Mouse (Mus musculus): ENCODE data around the gene Cd163l1. TPM values are rescaled to one million over a fixed set of nuclear protein-coding genes. Genes with fewer than 3 reads are reported as not detected.

Cd163l1 gene
- total and polyA plus RNA-seq, 3 experiments = not detected

DNA sequence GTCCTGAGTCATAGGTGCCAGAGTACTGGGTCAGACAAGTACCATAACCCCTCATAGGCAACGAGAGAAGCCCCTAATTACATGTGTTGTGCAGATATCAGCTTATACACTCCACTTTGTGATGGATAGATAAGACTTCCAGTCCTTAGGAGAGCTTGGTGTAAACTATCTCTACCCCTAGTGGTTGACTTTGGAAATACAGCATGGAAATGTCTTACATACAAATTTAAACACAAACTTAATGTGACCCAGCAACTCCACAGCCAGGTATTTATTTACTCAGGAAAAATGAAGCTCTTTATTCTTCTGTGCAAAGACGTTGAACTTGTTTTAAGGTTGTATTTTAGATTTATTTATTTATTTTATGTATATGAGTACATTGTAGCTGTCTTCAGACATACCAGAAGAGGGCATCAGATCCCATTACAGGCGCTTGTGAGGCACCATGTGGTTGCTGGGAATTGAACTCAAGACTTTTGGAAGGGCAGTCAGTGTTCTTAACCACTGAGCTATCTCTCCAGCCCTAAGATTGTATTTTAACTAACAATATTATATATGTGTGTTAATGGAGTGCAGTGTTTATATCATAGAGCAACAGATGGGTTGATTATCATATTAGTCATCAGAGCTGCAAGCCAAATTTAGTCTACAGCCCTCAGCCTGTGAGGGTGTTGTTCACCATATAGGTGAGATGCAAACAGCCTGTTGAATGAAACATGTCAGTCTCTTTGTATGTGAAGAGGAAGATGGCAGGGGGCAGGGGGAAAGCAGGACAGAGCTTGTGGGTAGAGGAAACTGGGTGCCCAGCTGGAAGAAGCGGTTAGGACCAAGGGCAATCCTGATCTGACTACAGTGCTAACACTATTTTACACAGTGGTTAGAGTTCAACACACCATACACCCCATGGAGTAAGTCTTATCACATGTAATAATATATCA is 29.4 kb upstream of the Cd163l1 start:
- H3K4me3 ChIP-seq (ENCODE audit: control insufficient read depth in 1 of 2, insufficient read depth in 1 of 2, low read depth in 2 of 2, low read length in 2 of 2) = no peak overlapping the region
- no peaks in the 10 kb centered on the region for H3K36me3 ChIP-seq (ENCODE audit: control insufficient read depth in 1 of 2, insufficient read depth in 2 of 2, low read length in 2 of 2)
- TF ChIP-seq POLR2AphosphoS2 (IDR thresholded peaks at IDR 0.05; ENCODE audit: low read length) (no peak), MYC (IDR thresholded peaks at IDR 0.05; ENCODE audit: low read depth, low read length) (peak; percentile 66; the same call in 1 of the 2 replicates), HCFC1 (IDR thresholded peaks at IDR 0.05; ENCODE audit: low read depth, low read length) (no peak), ZNF384 (IDR thresholded peaks at IDR 0.05; ENCODE audit: low read depth, low read length) (no peak), NELFE (IDR thresholded peaks at IDR 0.05; ENCODE audit: low read depth, low read length) (no peak), EP300 (IDR thresholded peaks at IDR 0.05; ENCODE audit: low read depth in 1 of 2, low read length in 2 of 2) (peak in 1 of 2 experiments; percentile 19; a peak in 1 of 4 replicates), GATA1 (IDR thresholded peaks at IDR 0.05; ENCODE audit: low read depth, low read length) (peak; percentile 75), TCF12 (IDR thresholded peaks at IDR 0.05; ENCODE audit: low read depth, low read length) (peak; percentile 13; the same call in 1 of the 2 replicates), RAD21 (IDR thresholded peaks at IDR 0.05; ENCODE audit: low read depth, low read length) (peak; percentile 27), TAL1 (IDR thresholded peaks at IDR 0.05; ENCODE audit: low read length) (no peak), JUND (IDR thresholded peaks at IDR 0.05; ENCODE audit: low read depth, low read length) (no peak), ELF1 (IDR thresholded peaks at IDR 0.05; ENCODE audit: low read depth, low read length) (no peak), CTCF (IDR thresholded peaks at IDR 0.05 in 2 of 3, conservative IDR thresholded peaks at IDR 0.05 in 1 of 3; ENCODE audit: control insufficient read depth in 1 of 3, insufficient read depth in 1 of 3, low read depth in 2 of 3, low read length in 3 of 3, poor library complexity in 1 of 3, severe bottlenecking in 1 of 3) (peak; percentile 13 to 72 (median 70); a peak in 4 of 6 replicates), E2F4 (IDR thresholded peaks at IDR 0.05; ENCODE audit: borderline replicate concordance, low read depth, low read length) (no peak), SMC3 (IDR thresholded peaks at IDR 0.05; ENCODE audit: low read depth, low read length) (peak; percentile 39), SIN3A (IDR thresholded peaks at IDR 0.05; ENCODE audit: low read length) (no peak), CHD2 (IDR thresholded peaks at IDR 0.05; ENCODE audit: low read length) (no peak)
- H3K4me1 ChIP-seq (ENCODE audit: control insufficient read depth in 1 of 2, insufficient read depth in 2 of 2, low read length in 2 of 2) = peaks cover 0 to 6% of the 10 kb centered on the region in 2 experiments; a peak in 2 of 4 replicates
- no peaks in the 10 kb centered on the region for H3K27me3 ChIP-seq (ENCODE audit: control insufficient read depth in 1 of 2, insufficient read depth in 2 of 2, low read length in 2 of 2)
- DNase-seq (ENCODE audit: low read depth, low spot score) = peak; percentile 79
- H3K9ac ChIP-seq (ENCODE audit: control insufficient read depth, low read depth, low read length, poor library complexity, severe bottlenecking) = no peak overlapping the region
- H3K27ac ChIP-seq (ENCODE audit: control insufficient read depth, low read depth, low read length) = no peak overlapping the region
- H3K79me2 ChIP-seq (ENCODE audit: control insufficient read depth, insufficient read depth, low read length, poor library complexity) = no peaks in the 10 kb centered on the region
- H3K9me3 ChIP-seq (replicated peaks; ENCODE audit: insufficient read depth, low read length) = no peaks in the 10 kb centered on the region

- Histone ChIP-seq H3K27ac (ENCODE audit: control insufficient read depth, low read depth, low read length) (no peak overlapping the region), H3K27me3 (ENCODE audit: control insufficient read depth in 1 of 2, insufficient read depth in 2 of 2, low read length in 2 of 2) (no peaks in the 10 kb centered on the region), H3K79me2 (ENCODE audit: control insufficient read depth, insufficient read depth, low read length, poor library complexity) (no peaks in the 10 kb centered on the region), H3K9me3 (replicated peaks; ENCODE audit: insufficient read depth, low read length) (no peaks in the 10 kb centered on the region), H3K4me1 (ENCODE audit: control insufficient read depth in 1 of 2, insufficient read depth in 2 of 2, low read length in 2 of 2) (peaks cover 0 to 6% of the 10 kb centered on the region in 2 experiments; a peak in 2 of 4 replicates), H3K36me3 (ENCODE audit: control insufficient read depth in 1 of 2, insufficient read depth in 2 of 2, low read length in 2 of 2) (no peaks in the 10 kb centered on the region), H3K4me3 (ENCODE audit: control insufficient read depth in 1 of 2, insufficient read depth in 1 of 2, low read depth in 2 of 2, low read length in 2 of 2) (no peak overlapping the region), H3K9ac (ENCODE audit: control insufficient read depth, low read depth, low read length, poor library complexity, severe bottlenecking) (no peak overlapping the region)
- TF ChIP-seq ELF1 (IDR thresholded peaks at IDR 0.05; ENCODE audit: low read depth, low read length) (no peak), RCOR1 (IDR thresholded peaks at IDR 0.05; ENCODE audit: low read depth, low read length) (no peak), MXI1 (IDR thresholded peaks at IDR 0.05; ENCODE audit: low read depth, low read length) (no peak), CHD1 (IDR thresholded peaks at IDR 0.05; ENCODE audit: low read depth, low read length) (no peak), USF1 (IDR thresholded peaks at IDR 0.05; ENCODE audit: low read depth, low read length) (no peak), GABPA (IDR thresholded peaks at IDR 0.05; ENCODE audit: low read depth, low read length) (no peak), E2F4 (IDR thresholded peaks at IDR 0.05; ENCODE audit: borderline replicate concordance, low read depth, low read length) (no peak), JUND (IDR thresholded peaks at IDR 0.05; ENCODE audit: low read depth, low read length) (no peak), MEF2A (IDR thresholded peaks at IDR 0.05; ENCODE audit: extremely low read depth, insufficient replicate concordance, low read depth, low read length, poor library complexity, severe bottlenecking) (no peak), NRF1 (IDR thresholded peaks at IDR 0.05; ENCODE audit: insufficient read depth, low read depth, low read length, poor library complexity, severe bottlenecking) (no peak), POLR2AphosphoS2 (IDR thresholded peaks at IDR 0.05; ENCODE audit: low read length) (no peak), CTCF (IDR thresholded peaks at IDR 0.05 in 2 of 3, conservative IDR thresholded peaks at IDR 0.05 in 1 of 3; ENCODE audit: control insufficient read depth in 1 of 3, insufficient read depth in 1 of 3, low read depth in 2 of 3, low read length in 3 of 3, poor library complexity in 1 of 3, severe bottlenecking in 1 of 3) (no peak), ZMIZ1 (IDR thresholded peaks at IDR 0.05; ENCODE audit: low read depth, low read length) (no peak), USF2 (IDR thresholded peaks at IDR 0.05; ENCODE audit: borderline replicate concordance in 1 of 2, insufficient read depth in 1 of 2, low read depth in 1 of 2, low read length in 2 of 2) (no peak)
- DNase-seq (ENCODE audit: low read depth, low spot score) = no peak
These were observed 27.6 kb upstream of the Cd163l1 start for GRCm38 (mm10) chr7:140190435-140190834.

All from MEL (cell line).